Mouse (Mus musculus) liver, embryonic 14.5 days (tissue): Measurements from ENCODE around the gene Gm12184.

Experiments
- CTCF ChIP-seq: IDR thresholded peaks from 2 replicates; pipeline ENCODE4 v1.5.1; 2016; ENCODE audit warnings: antibody characterized with exemption, low read depth, control low read depth
- EP300 ChIP-seq: IDR thresholded peaks from 2 replicates; pipeline ENCODE4 v1.6.1; 2016; ENCODE audit warnings: antibody characterized with exemption, low read depth

DNA sequence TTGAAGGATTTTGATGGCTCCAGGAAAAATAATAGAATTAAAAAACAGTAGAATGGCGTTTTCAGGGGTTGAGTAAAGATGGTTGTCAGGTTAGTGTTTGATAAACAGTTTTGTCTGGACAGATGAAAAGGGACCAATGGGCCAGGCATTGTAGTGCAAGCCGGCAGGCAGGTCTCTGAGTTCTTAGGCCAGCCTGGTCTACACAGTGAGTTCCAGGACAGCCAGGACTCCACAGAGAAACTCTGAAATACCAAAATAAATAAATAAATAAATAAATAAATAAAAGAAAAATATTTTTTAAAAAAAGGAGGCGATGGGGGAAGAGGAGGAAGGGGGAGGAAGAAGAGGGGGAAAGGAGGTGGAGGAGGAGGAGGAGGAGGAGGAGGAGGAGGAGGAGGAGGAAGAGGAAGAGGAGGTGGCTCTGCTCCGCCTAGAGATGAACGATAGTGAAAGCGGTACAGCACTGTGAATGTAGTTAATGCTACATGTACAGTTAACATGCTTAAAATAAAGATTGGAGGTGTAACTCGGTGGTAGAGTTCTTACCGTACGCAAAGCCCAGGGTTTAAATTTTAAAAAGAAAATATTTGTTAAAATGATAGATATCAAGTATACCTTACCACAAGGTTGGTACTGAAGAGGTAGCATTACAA lies 6.7 kb upstream of the Gm12184 start:
- TF ChIP-seq CTCF, result no peak
- TF ChIP-seq EP300, result no peak
